Mouse (Mus musculus) heart, postnatal 0 days (tissue): ENCODE measurements around the gene Capn12. TPM values are rescaled to one million over a fixed set of nuclear protein-coding genes. Genes with fewer than 3 reads are reported as not detected.

Source experiments
- ATAC-seq: fragments of 200-750 bp; cut with Nextera tagmentation; 2 replicates; pipeline ENCODE4 v1.8.0; 2017; ENCODE audit warnings: low read depth, moderate number of reproducible peaks, moderate library complexity; ENCODE audit not compliant: insufficient read depth
- DNase-seq: peaks from one replicate; pipeline ENCODE4 v3.0.0-alpha.2; 2016; ENCODE audit warnings: low spot score
- H3K27ac ChIP-seq: fragments of 300-500 bp; sonication (generic); 2 replicates; pipeline ENCODE4 v1.5.1; 2014; ENCODE audit warnings: low read depth, mild to moderate bottlenecking
- H3K27me3 ChIP-seq: fragments of 300-500 bp; sonication (generic); 2 replicates; pipeline ENCODE4 v1.6.1; 2014; ENCODE audit warnings: low read length, mixed read lengths; ENCODE audit not compliant: control insufficient read depth, insufficient read depth
- H3K36me3 ChIP-seq: fragments of 300-500 bp; sonication (generic); replicated peaks from 2 replicates; pipeline ENCODE4 v1.6.1; 2014; ENCODE audit warnings: low read length, mixed read lengths; ENCODE audit not compliant: control insufficient read depth, insufficient read depth
- H3K4me1 ChIP-seq: fragments of 300-500 bp; sonication (generic); 2 replicates; pipeline ENCODE4 v1.6.1; 2014; ENCODE audit warnings: antibody characterized with exemption; ENCODE audit not compliant: control insufficient read depth, insufficient read depth
- H3K4me2 ChIP-seq: fragments of 300-500 bp; sonication (generic); 2 replicates; pipeline ENCODE4 v1.6.1; 2014; ENCODE audit warnings: low read depth, mild to moderate bottlenecking, low read length, moderate library complexity
- H3K4me3 ChIP-seq: fragments of 300-500 bp; sonication (generic); 2 replicates; pipeline ENCODE4 v1.5.1; 2014; ENCODE audit warnings: low read depth, low read length
- H3K9ac ChIP-seq: fragments of 300-500 bp; sonication (generic); replicated peaks from 2 replicates; pipeline ENCODE4 v1.6.1; 2014; ENCODE audit warnings: low read depth, low read length, mixed read lengths
- H3K9me3 ChIP-seq: fragments of 300-500 bp; sonication (generic); replicated peaks from 2 replicates; pipeline ENCODE4 v1.6.1; 2016; ENCODE audit warnings: low read length; ENCODE audit not compliant: control insufficient read depth
- CTCF ChIP-seq: IDR thresholded peaks from 2 replicates; pipeline ENCODE4 v1.5.1; 2016; ENCODE audit warnings: antibody characterized with exemption, control low read depth, low read depth
- EP300 ChIP-seq: IDR thresholded peaks from 2 replicates; pipeline ENCODE4 v1.6.1; 2016; ENCODE audit warnings: antibody characterized with exemption, low read depth
- WGBS: fragments of 180-500 bp; shearing (Covaris S2); extraction: QIAGEN DNeasy Blood & Tissue Kit; methylation state at CpG from one replicate; pipeline ENCODE4 v1.1.7; 2014; 5-methylcytosine and 5-hydroxymethylcytosine counted together
- polyA plus RNA-seq: library from polyadenylated mRNA; unstranded; fragments of >200 nt; fragmentation: Nextera tagmentation; extraction: Ambion mirVana; gene quantifications from 2 replicates; pipeline ENCODE4 v1.2.1, GENCODE M21; 2015
- total RNA-seq: library from RNA; depleted of rRNA; stranded (reverse); fragments of >200 nt; gene quantifications from 2 replicates; pipeline ENCODE4 v1.2.3, GENCODE M21; 2014; ENCODE audit warnings: low replicate concordance

Gene Capn12
- total and polyA plus RNA-seq, 2 experiments from 2014 or later = 0.26 TPM; not detected in 1

- no peaks in the 10 kb centered on the region for H3K27me3 ChIP-seq
- no peak overlapping the region for H3K4me2 ChIP-seq
- H3K27ac ChIP-seq = no peak overlapping the region
- H3K9ac ChIP-seq = no peak overlapping the region
- H3K4me3 ChIP-seq = no peak overlapping the region
- H3K9me3 ChIP-seq = no peaks in the 10 kb centered on the region
- no peak for ATAC-seq
- peak; percentile 59 for TF ChIP-seq CTCF
- TF ChIP-seq EP300 = no peak
- H3K4me1 ChIP-seq = peaks cover 44% of the 10 kb centered on the region
- H3K36me3 ChIP-seq = peaks cover 75% of the 10 kb centered on the region
- DNase-seq = no peak
These were observed 35.3 kb downstream of the Capn12 start for GRCm38 (mm10) chr7:28916491-28916890.

- Histone ChIP-seq H3K27me3 (no peaks in the 10 kb centered on the region), H3K36me3 (peaks cover 62% of the 10 kb centered on the region), H3K27ac (peak overlapping the region; percentile 97), H3K4me3 (no peak overlapping the region), H3K9me3 (no peaks in the 10 kb centered on the region), H3K4me2 (no peak overlapping the region), H3K4me1 (peaks cover 56% of the 10 kb centered on the region), H3K9ac (no peak overlapping the region)
- 54% methylated on average over 10 of the region's 10 CpGs for WGBS
- no peak for TF ChIP-seq CTCF
- TF ChIP-seq EP300 = no peak
- DNase-seq (no peak), ATAC-seq (no peak)
These were observed 36.5 kb downstream of the Capn12 start for GRCm38 (mm10) chr7:28917503-28918426.

- H3K9me3 ChIP-seq = no peaks in the 10 kb centered on the region
- H3K4me3 ChIP-seq = no peak overlapping the region
- H3K36me3 ChIP-seq = peaks cover 54% of the 10 kb centered on the region
- H3K9ac ChIP-seq = no peak overlapping the region
- H3K27me3 ChIP-seq = no peaks in the 10 kb centered on the region
- ATAC-seq (no peak), DNase-seq (no peak)
- H3K4me1 ChIP-seq = peaks cover 64% of the 10 kb centered on the region
- TF ChIP-seq EP300 (no peak), CTCF (no peak)
- peak overlapping the region; percentile 97 for H3K27ac ChIP-seq
- WGBS = 68% methylated on average over 8 of the region's 8 CpGs
- H3K4me2 ChIP-seq = no peak overlapping the region
These were observed 37.3 kb downstream of the Capn12 start for GRCm38 (mm10) chr7:28918540-28918939.

GRCm38 (mm10) chr7:28919815-28920214, 38.6 kb downstream of the Capn12 start:
- H3K27me3 ChIP-seq = no peaks in the 10 kb centered on the region
- no peak overlapping the region for H3K4me2 ChIP-seq
- WGBS = 5% methylated on average over 6 of the region's 6 CpGs
- H3K36me3 ChIP-seq = peaks cover 42% of the 10 kb centered on the region
- DNase-seq (peak; percentile 92), ATAC-seq (peak; percentile 85)
- TF ChIP-seq CTCF = no peak
- TF ChIP-seq EP300 = peak; percentile 93
- H3K4me1 ChIP-seq = peaks cover 77% of the 10 kb centered on the region
- H3K9me3 ChIP-seq = no peaks in the 10 kb centered on the region
- H3K4me3 ChIP-seq = no peak overlapping the region
- peak overlapping the region; percentile 34; the same call in 1 of the 2 replicates for H3K9ac ChIP-seq
- H3K27ac ChIP-seq = peak overlapping the region; percentile 97

GRCm38 (mm10) chr7:28921178-28921577, 40.0 kb downstream of the Capn12 start:
- Histone ChIP-seq H3K27me3 (no peaks in the 10 kb centered on the region), H3K4me3 (no peak overlapping the region), H3K36me3 (peaks cover 28% of the 10 kb centered on the region), H3K9ac (no peak overlapping the region), H3K4me2 (no peak overlapping the region), H3K9me3 (no peaks in the 10 kb centered on the region), H3K27ac (peak overlapping the region; percentile 97), H3K4me1 (peaks cover 91% of the 10 kb centered on the region)
- DNase-seq = no peak
- ATAC-seq = no peak
- TF ChIP-seq EP300 (no peak), CTCF (no peak)
- WGBS = 27% methylated on average over 3 of the region's 3 CpGs
